Mouse (Mus musculus) heart, embryonic 12.5 days (tissue): ENCODE measurements around the gene Smu1. TPM values are rescaled to one million over a fixed set of nuclear protein-coding genes. Genes with fewer than 3 reads are reported as not detected.

Source experiments
- ATAC-seq: fragments of 200-750 bp; cut with Nextera tagmentation; 2 replicates; pipeline ENCODE4 v1.8.0; 2017; ENCODE audit warnings: moderate TSS enrichment, moderate library complexity; ENCODE audit not compliant: insufficient number of reproducible peaks, low FRiP score
- H3K27ac ChIP-seq: fragments of 300-500 bp; sonication (generic); 2 replicates; pipeline ENCODE4 v1.5.1; 2016; ENCODE audit warnings: mild to moderate bottlenecking, moderate library complexity; ENCODE audit not compliant: poor library complexity, severe bottlenecking
- H3K27me3 ChIP-seq: fragments of 300-500 bp; sonication (generic); replicated peaks from 2 replicates; pipeline ENCODE4 v1.6.1; 2016; ENCODE audit warnings: mild to moderate bottlenecking, moderate library complexity
- H3K36me3 ChIP-seq: fragments of 300-500 bp; sonication (generic); 2 replicates; pipeline ENCODE4 v1.6.1; 2016; ENCODE audit warnings: mild to moderate bottlenecking, moderate library complexity
- H3K4me1 ChIP-seq: fragments of 300-500 bp; sonication (generic); replicated peaks from 2 replicates; pipeline ENCODE4 v1.6.1; 2016; ENCODE audit warnings: mild to moderate bottlenecking
- H3K4me2 ChIP-seq: fragments of 300-500 bp; sonication (generic); 2 replicates; pipeline ENCODE4 v1.6.1; 2016; ENCODE audit warnings: mild to moderate bottlenecking, moderate library complexity
- H3K4me3 ChIP-seq: fragments of 300-500 bp; sonication (generic); 2 replicates; pipeline ENCODE4 v1.5.1; 2016; ENCODE audit warnings: mild to moderate bottlenecking
- H3K9ac ChIP-seq: fragments of 300-500 bp; sonication (generic); 2 replicates; pipeline ENCODE4 v1.6.1; 2016; ENCODE audit warnings: mild to moderate bottlenecking, moderate library complexity
- H3K9me3 ChIP-seq: fragments of 300-500 bp; sonication (generic); replicated peaks from 2 replicates; pipeline ENCODE4 v1.6.1; 2016; ENCODE audit warnings: mild to moderate bottlenecking, moderate library complexity
- WGBS: fragments of 180-500 bp; shearing (Covaris S2); methylation state at CpG from one replicate; pipeline ENCODE4 v1.1.7; 2016; 5-methylcytosine and 5-hydroxymethylcytosine counted together
- microRNA counts: library from miRNA; unstranded; fragments of <30 nt; microRNA quantifications from one replicate; lab custom pipeline; 2017
- microRNA-seq: library from miRNA; unstranded; fragments of <30 nt; microRNA quantifications from one replicate; pipeline ENCODE4, GENCODE M21; 2017
- polyA plus RNA-seq: library from polyadenylated mRNA; unstranded; fragments of >200 nt; fragmentation: Nextera tagmentation; extraction: Ambion mirVana; gene quantifications from 2 replicates; pipeline ENCODE4 v1.2.1, GENCODE M21; 2016

Gene Smu1
- polyA plus RNA-seq, 1 experiment from 2014 or later = 93.8 TPM

DNA sequence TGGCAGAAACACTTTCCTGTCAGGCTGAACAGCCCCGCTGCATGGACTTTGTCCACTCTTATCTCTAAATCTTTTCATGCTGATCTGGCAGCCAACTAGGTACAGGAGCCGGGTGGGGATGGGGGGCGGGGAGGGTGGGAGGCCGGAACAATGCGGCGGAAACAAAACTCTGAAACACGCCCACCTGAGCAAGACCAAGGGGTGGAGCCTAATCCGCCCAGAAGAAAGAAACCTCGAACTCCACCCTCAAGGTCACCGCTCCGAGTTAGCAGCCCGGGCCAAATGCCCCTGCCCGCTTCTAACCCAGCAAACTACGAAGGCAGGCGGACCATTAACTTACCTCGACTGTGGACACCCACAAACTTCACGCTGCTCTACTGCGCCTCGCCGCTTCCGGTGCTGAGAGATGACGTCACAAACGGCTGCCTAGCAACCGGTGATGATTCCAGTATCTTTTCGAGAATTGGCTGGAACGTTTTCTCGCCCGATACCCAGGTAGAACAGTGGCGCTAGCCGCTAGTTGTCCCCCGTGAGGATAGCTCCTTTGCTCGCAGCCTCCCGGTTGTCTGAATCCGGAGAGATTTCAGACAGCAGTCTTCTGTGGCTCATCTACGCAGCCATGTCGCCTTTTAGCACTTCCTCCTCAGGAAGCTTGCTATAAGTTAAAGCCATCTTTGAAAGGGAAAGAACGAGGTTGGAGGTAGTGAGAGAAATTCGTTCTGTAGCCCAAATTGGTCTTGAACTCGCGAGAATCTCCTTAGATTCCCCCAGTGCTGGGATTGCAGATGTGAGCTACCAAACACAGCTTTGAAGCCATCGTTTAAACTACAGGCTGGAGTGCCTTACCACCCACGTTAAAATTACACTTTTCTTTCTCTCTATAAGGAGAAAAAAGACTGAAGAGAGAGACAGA lies 54.7 kb downstream of the Smu1 start, which contains the start of gene Aptx:
TSS of gene Aptx (minus strand) at position 398 of the 913 bp plus-strand sequence.
- Histone ChIP-seq H3K9me3 (no peaks in the 10 kb centered on the region), H3K9ac (peak within 1 kb of the TSS; percentile 74), H3K27ac (peak within 1 kb of the TSS; percentile 97), H3K4me1 (peaks cover 15% of the 10 kb centered on the region), H3K27me3 (no peaks in the 10 kb centered on the region), H3K36me3 (no peaks in the 10 kb centered on the region), H3K4me3 (peak within 1 kb of the TSS; percentile 60), H3K4me2 (peak within 1 kb of the TSS; percentile 83)
- ATAC-seq = peak; percentile 92
- under 1% methylated on average over 42 of the region's 42 CpGs for WGBS

DNA sequence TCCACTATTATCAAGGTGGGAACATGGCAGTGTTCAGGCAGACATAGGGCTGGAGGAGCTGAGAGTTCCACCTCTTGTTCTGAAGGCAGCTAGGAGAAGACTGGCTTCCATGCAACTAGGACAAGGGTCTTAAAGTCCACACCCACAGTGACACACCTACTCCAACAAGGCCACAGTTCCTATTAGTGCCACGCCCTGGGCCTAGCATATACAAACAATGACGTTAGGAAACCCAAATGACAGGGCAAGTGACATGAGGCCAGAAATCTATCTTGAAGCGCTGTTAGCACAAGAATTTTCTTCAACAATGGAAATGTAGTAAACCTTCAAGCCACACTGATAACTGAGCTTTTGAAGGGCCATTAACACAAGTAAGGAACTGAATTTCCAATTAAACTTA lies 55.9 kb downstream of the Smu1 start:
- WGBS = 77% methylated on average over 3 of the region's 3 CpGs
- Histone ChIP-seq H3K9ac (peak overlapping the region; percentile 74; the same call in 1 of the 2 replicates), H3K4me2 (peak overlapping the region; percentile 83), H3K27ac (no peak overlapping the region), H3K4me3 (peak overlapping the region; percentile 60), H3K36me3 (peaks cover under 1% of the 10 kb centered on the region; the same call in 1 of the 2 replicates), H3K4me1 (peaks cover 15% of the 10 kb centered on the region), H3K27me3 (no peaks in the 10 kb centered on the region), H3K9me3 (no peaks in the 10 kb centered on the region)
- ATAC-seq = no peak

DNA sequence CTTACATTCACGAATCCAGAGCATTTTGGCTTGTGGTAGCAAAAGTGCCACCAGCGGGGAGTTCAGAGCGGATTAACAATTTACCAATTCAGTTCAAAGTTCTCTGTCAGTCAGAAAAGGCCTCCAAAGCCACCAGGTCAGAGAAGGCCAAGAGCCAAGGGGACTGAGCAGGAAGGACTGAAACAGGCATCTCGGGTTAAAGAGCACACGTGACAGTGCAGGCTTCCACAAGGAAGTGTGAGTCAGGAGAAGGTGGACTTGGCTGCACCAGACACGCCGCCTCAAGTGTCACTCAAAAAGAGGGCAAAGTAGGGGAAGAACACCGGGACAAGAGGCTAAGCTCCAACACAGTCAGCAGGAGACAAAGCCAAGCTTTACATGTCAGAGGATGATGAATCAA lies 57.5 kb downstream of the Smu1 start:
- Histone ChIP-seq H3K4me2 (no peak overlapping the region), H3K4me1 (peaks cover 15% of the 10 kb centered on the region), H3K9me3 (no peaks in the 10 kb centered on the region), H3K36me3 (peaks cover 13% of the 10 kb centered on the region), H3K27ac (no peak overlapping the region), H3K27me3 (no peaks in the 10 kb centered on the region), H3K9ac (no peak overlapping the region), H3K4me3 (no peak overlapping the region)
- ATAC-seq = no peak
- 75% methylated on average over 8 of the region's 8 CpGs for WGBS

DNA sequence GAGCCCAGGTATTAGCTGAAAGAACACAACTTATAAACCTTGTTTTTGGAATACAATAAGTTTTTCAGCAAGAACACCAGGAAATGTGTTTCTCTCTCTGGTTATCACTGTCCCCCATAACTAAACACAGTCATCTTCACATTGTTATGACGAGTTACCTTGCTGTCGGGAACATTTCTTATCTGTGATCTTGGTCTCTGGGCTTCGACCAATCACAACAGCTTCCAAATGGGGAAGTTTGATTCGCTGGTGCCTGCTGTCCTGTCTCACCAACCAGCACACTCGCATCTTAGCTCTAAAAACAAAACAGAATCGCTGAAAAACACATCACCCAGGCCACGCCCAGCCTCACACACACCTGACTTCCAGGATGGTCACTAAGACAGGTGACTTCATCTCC lies 60.7 kb downstream of the Smu1 start:
- Histone ChIP-seq H3K36me3 (peaks cover 40% of the 10 kb centered on the region), H3K4me1 (peaks cover 5% of the 10 kb centered on the region), H3K4me3 (no peak overlapping the region), H3K27me3 (no peaks in the 10 kb centered on the region), H3K9ac (no peak overlapping the region), H3K27ac (no peak overlapping the region), H3K4me2 (no peak overlapping the region), H3K9me3 (no peaks in the 10 kb centered on the region)
- no peak for ATAC-seq
- 78% methylated on average over 7 of the region's 7 CpGs for WGBS

DNA sequence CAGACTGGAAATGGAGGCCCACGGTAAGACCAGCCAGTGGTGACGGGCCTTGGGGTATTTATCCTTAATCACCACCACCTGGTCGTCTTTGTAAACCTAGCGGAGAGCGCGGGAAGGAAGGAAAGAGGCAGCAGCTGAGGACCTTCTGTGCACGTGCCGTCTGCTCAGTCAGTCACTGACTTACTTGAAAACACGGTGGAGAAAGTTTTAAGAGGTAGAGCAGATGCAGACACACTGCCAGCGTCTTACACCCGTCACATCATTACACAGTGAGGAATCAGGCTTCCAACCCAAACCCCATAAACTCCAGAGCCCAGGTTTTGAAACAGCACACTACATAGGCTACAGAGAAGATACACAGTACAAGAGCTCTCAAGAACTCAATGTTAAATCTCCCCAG lies 66.6 kb downstream of the Smu1 start:
- Histone ChIP-seq H3K27ac (no peak overlapping the region), H3K4me3 (no peak overlapping the region), H3K4me1 (no peaks in the 10 kb centered on the region), H3K4me2 (no peak overlapping the region), H3K9me3 (no peaks in the 10 kb centered on the region), H3K27me3 (no peaks in the 10 kb centered on the region), H3K36me3 (peaks cover 82% of the 10 kb centered on the region), H3K9ac (no peak overlapping the region)
- WGBS = 86% methylated on average over 11 of the region's 11 CpGs
- no peak for ATAC-seq

MicroRNA genes within 50 kb of the gene (microRNA counts, 519-probe panel; counts per million panel counts)
- not detected for microRNA mmu-miR-207 (lab: Ali Mortazavi, UCI)

Small RNA genes lying within 50 kb of the gene (microRNA-seq; reads per million reads assigned to microRNA genes)
- not detected for gene Mir207

Other genes starting within 250 kb of the Smu1 start
- gene Aptx, start 54.7 kb downstream of the Smu1 start, polyA plus RNA-seq = 28.9 and 29.3 TPM in 2 replicates
- gene Dnaja1, start 35.8 kb downstream of the Smu1 start, polyA plus RNA-seq = 303 and 308 TPM in 2 replicates
- 56.5 and 58.0 TPM in 2 replicates for gene B4galt1, start 96.1 kb upstream of the Smu1 start, polyA plus RNA-seq
- gene Spink4, start 162.1 kb upstream of the Smu1 start, polyA plus RNA-seq = 8.9 and 10.4 TPM in 2 replicates
- gene Bag1, start 190.4 kb upstream of the Smu1 start, polyA plus RNA-seq = 206 and 214 TPM in 2 replicates
- 76.2 and 79.4 TPM in 2 replicates for gene Chmp5, start 190.5 kb upstream of the Smu1 start, polyA plus RNA-seq
- 67.8 and 75.0 TPM in 2 replicates for gene Nfx1, start 213.0 kb upstream of the Smu1 start, polyA plus RNA-seq